8 mouse cellular contexts compared by ENCODE assay signal in genomic region chr5:65955343-65956143, GRCm38 (mm10). TPM values are rescaled to one million over a fixed set of nuclear protein-coding genes. Genes with fewer than 3 reads are reported as not detected.
DNase-seq lines count a peak whose midpoint lies in the region; ATAC-seq lines count a peak whose summit lies in the region.

No protein-coding gene starts in this region.

- DNase-seq in ZHBTc4 (ENCODE audit: low read depth, low spot score) = peak; percentile 94
- peak; percentile 88 for DNase-seq in embryo, embryonic 10 days (ENCODE audit: low spot score)
- DNase-seq in gastrocnemius, postnatal 10 days = peak; percentile 80
- peak; percentile 98 for DNase-seq in induced T-regulatory cell, adult 2 months (ENCODE audit: low read depth)
- peak; percentile 35 to 52 for DNase-seq in left cerebral cortex, adult 8-10 months (ENCODE audit: low spot score in 2 of 2)
- peak; percentile 72 for DNase-seq in right cerebral cortex, adult 18-20 months
- DNase-seq in urinary bladder, adult 2 months (ENCODE audit: low spot score) = peak; percentile 60

- ATAC-seq in megakaryocyte, adult 5-6 weeks (ENCODE audit: poor library complexity, severe bottlenecking) = peak; percentile 85

RNA-seq across cellular contexts. Expression of gene Chrna9, which starts 20.8 kb away (rescaled TPM):
- total RNA-seq in gastrocnemius, postnatal 10 days (2021) = 10 to 100 TPM in 1 of 2 experiments, 1 to 10 TPM in 1; 7.2 to 16.1 TPM
- total RNA-seq in left cerebral cortex, adult 8-10 months (2022) = not detected
- not detected in 2 replicates for total RNA-seq in megakaryocyte, adult 5-6 weeks (2015)
- total RNA-seq in megakaryocyte, adult 5-6 weeks (2017) = not detected in 2 replicates
- polyA plus RNA-seq in urinary bladder, adult 2 months (2012; rRNA removed) = not detected in 2 replicates

RNA-seq across cellular contexts. Expression of gene 9130230L23Rik, which starts 48.5 kb away (rescaled TPM):
- total RNA-seq in gastrocnemius, postnatal 10 days (2021) = under 1 TPM in 1 of 2 experiments, not detected in 1; 0.23 TPM
- total RNA-seq in left cerebral cortex, adult 8-10 months (2022) = not detected
- total RNA-seq in megakaryocyte, adult 5-6 weeks (2015) = 0.40 TPM in 1 of 2 replicates, not detected in the other
- 0.22 and 2.0 TPM in 2 replicates for total RNA-seq in megakaryocyte, adult 5-6 weeks (2017)
- polyA plus RNA-seq in urinary bladder, adult 2 months (2012; rRNA removed) = 1.5 and 1.8 TPM in 2 replicates

Comparison
In these comparisons a context has a peak if more than half of its experiments do, and no peak if none do; other contexts are left out.
1. Peak in every context shown above with its lines: DNase-seq and ATAC-seq.
2. DNase-seq: peak in every context shown above with its lines; median percentile 98 in induced T-regulatory cell, adult 2 months; 94 in ZHBTc4; 88 in embryo, embryonic 10 days; 80 in gastrocnemius, postnatal 10 days; 72 in right cerebral cortex, adult 18-20 months; 60 in urinary bladder, adult 2 months; 44 in left cerebral cortex, adult 8-10 months.
3. RNA of gene Chrna9, which starts 20.8 kb away (total RNA-seq): 7.2 to 16.1 TPM in gastrocnemius, postnatal 10 days; not detected in left cerebral cortex, adult 8-10 months and not detected in megakaryocyte, adult 5-6 weeks; every median in the first group is over 4 times any median in the second.